Mouse (Mus musculus): ENCODE data around the gene Dnajc2.
A peak's percentile ranks its signal among the peaks of the same experiment; 100 is the strongest.

Dnajc2 gene

DNA sequence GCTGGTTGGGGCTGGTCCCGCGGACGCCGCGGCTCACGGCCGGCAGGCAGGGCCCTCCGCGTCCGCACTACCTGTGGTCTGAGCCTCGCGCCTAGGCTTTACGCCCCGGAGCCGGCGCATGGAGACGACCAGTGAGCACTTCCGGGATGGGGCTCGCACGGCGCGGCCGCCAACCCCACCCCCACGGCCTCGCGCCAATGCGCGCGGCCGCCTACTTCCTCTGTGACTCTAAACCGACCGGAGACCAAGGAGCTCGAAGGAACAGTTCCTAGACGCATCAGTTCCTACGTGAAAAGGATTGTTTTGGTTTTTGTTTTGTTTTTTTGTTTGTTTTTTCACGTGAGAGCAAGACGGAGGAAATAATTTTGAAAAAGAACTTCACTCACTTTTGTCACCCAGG is at the start of gene Dnajc2, which contains the start of gene Psmc2:
Dnajc2 (minus strand) TSS at position 199 of the 400 bp plus-strand sequence.
Psmc2 (plus strand) TSS at position 231 of the 400 bp plus-strand sequence.
- peak; percentile 93 for DNase-seq

GRCm38 (mm10) chr5:21831761-21832160 is 46.7 kb upstream of the Dnajc2 start:
- no peak for DNase-seq

GRCm38 (mm10) chr5:21828855-21829254 is 43.8 kb upstream of the Dnajc2 start:
- DNase-seq = no peak

GRCm38 (mm10) chr5:21827643-21828042 is 42.6 kb upstream of the Dnajc2 start:
- DNase-seq = no peak

- DNase-seq = no peak
These were observed 41.3 kb upstream of the Dnajc2 start for GRCm38 (mm10) chr5:21826370-21826769.

DNA sequence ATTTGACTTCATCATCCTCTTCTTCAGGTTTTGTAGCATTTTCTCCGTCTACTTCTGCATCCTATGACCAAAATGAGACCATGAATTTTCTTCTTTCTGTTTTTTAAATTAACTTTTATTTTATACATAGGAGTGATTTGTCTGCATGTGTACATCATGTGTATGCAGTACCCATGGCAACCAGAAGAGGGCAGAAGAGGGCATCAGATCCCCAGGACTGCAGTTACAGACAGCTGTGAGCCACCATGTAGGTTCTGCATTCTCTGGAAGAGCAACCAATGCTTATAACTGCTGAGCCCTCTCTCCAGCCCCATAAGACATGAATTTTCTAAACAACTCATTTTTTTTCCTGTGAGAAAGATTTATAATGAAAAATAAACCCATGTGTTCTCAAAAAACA is 28.9 kb upstream of the Dnajc2 start:
- no peak for DNase-seq

- DNase-seq = no peak
These were observed 25.9 kb upstream of the Dnajc2 start for GRCm38 (mm10) chr5:21810924-21811323.

- DNase-seq = no peak
These were observed 19.8 kb upstream of the Dnajc2 start for GRCm38 (mm10) chr5:21804837-21805236.

- no peak for DNase-seq
These were observed 18.7 kb upstream of the Dnajc2 start for GRCm38 (mm10) chr5:21803691-21804188.

DNA sequence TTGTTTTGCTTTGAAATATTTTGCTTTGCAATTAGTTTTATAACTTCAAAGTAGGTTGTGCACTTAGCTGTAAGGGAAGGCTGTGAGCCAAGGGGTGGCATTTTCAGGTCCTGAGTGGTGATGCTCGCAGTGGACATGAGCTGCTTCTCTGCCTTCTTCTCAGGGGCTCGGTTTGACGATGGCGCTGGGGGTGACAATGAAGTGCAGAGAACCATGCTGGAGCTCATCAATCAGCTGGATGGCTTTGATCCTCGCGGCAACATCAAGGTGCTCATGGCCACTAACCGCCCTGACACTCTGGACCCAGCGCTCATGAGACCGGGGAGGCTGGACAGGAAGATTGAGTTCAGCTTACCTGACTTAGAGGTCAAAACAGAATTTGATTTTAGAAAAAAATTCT is 17.9 kb upstream of the Dnajc2 start:
- DNase-seq = no peak

DNA sequence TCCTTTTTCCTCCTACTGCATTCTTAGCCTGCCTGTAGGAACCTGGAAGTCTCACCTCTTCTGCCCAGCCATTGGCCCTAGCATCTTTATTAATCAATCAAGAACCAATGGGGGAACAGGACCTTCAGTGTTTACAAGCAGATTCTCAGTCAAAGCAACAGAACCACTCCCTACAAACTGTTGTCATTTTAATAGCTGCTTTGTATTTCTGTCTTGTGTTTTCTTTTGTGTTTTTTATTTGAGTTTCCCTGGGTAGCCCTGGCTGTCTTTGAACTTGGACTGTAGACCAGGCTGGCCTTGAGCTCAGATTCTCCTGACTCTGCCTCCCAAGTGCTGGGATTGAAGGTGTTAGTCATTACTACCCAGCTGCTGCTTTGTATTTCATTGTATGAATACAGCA is 7.1 kb upstream of the Dnajc2 start:
- no peak for DNase-seq

DNA sequence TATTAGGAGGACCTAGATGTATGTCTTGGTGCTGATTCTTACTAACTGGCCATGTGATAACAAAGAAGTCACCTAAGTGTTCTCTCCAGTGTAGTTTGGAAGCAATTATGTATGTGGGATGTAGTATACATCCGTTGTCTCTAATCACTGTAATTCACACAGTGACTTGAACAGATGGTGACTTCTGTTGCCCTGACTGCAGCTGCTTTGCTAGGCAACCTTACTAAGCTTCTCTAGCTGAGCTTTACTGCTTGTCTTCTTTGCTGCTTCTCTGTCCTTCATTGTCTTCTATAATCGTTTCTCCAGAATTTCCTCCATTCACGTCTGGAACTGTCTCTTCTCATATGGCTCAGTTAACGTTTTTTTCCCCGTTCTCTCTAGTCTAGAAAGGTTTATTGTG is 4.0 kb upstream of the Dnajc2 start:
- no peak for DNase-seq

DNA sequence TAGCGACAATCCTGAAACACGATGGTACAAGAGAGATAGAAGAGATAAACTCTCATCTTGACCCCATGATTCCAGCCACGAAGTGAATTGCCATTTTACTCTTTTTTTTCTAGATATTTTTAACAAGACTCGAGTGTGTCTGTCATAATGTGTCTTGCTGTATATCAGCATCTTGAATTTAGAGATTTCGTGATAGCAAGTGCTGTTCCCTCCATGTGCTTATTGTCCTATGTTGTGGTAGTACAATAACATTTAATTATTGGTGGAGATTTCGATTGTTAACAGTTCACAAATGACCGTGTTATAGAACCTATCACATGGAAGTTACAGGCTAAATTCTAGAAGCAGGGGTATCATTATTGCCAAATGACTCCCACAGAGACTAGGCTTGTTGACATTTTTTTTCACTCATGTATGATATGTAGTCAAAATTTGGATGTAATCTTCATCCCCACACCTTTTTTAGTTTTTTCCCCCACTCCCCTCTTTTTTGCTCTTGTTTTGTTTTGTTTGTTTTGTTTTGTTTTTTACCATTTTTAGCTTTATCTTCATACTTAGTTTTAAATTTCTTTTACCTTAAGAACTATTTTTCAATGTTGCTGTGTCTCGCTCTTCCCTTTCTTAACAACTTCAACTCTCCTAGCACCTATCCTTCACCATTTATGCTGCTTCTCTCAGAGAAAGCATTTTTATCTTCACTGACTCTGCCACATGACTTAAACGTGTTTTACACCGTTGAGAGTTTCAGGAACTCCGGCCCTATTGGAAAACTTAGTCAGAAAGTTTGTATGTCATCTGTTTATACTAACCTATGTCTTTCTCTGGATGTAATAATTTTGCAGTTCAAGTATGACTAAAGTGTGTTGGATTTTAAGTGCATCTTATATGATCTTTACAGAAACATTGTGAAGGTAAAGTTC is 2.4 kb upstream of the Dnajc2 start:
- peak; percentile 24 for DNase-seq

DNA sequence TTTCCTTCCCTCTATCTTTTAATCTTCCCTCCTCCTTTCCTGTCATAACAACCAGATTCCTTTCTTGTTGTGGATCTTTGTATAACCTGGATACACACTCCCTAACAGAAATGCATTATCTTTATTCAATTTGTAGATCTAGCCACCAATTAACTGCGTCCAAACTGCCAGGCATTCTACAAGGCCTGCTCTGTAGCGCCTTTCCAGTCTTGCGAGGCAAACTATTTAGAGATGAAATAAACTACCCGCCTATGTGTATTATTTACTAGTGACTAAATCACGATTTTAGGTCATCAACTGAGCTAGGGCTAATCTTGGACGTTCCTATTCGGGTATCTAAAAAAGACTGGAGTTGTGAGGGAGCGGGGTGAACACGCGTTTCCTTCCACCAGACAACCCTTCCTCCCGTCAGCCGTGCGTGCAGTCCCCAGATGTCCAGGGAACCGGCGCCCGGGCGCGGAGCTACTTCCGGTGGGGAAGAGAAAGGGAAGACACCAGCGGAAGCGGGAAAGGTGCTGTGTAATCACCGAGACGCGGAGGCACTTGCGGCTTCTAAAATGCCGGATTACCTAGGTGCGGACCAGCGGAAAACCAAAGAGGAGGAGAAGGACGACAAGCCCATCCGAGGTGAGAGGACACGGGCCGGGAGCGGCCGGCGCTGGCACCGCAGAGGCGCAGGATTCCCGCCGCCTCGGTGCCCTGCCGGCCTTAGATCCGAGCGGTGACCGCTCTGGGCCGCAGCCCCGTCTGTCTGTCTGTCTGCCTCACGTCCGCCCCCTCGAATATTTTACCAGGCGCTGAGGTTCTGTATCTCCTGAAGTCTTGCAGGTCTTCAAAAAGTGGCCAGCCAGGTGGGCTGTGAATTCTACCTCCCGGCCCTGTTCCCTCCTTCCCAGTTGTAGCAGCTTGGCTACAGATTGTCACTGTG is 1.5 kb upstream of the Dnajc2 start:
- peak; percentile 92 for DNase-seq

DNA sequence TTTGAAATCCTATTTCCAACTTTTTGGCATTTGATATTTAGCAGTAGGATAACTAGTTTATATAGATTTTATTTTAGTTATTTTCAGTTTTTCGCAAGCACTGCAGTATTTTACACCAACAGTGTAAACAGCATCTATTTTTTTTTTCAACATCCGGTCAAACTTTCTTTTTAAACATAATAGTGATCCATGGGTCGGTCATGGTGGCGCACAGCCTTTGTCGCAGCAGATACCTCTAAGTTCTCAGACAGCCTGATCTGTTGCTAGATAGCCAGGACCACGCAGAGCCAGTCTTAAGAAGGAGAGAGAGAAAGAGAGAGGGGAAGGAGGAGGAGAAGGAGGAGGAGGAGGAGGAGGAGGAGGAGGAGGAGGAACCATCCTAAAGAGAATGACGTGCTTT is 725 bp upstream of the Dnajc2 start:
- DNase-seq = peak; percentile 23

GRCm38 (mm10) chr5:21784161-21785052 is 644 bp downstream of the Dnajc2 start:
- peak; percentile 31 for DNase-seq

DNA sequence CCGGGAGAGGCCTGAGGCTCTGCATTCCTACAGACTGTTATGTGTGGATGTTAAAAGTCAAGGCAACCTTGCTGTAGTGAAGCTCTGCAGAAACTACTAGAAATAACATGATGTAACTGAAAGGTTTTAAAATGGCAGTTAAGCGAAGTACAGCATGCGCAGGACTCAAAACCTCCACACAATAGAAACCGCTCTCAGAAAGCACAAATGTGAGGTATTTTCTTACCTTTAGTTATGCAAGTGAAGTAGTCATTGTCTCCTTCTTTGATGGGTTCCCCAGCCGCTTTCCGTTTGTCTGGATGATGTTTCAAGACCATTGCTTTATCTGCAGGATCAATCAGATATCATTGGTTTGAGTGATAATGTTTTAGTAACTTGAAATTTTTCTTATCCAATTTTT is 8.6 kb downstream of the Dnajc2 start:
- no peak for DNase-seq

- no peak for DNase-seq
These were observed 15.2 kb downstream of the Dnajc2 start for GRCm38 (mm10) chr5:21769841-21770240.

GRCm38 (mm10) chr5:21768506-21768905 is 16.5 kb downstream of the Dnajc2 start:
- DNase-seq = no peak

GRCm38 (mm10) chr5:21745966-21746365 is 39.1 kb downstream of the Dnajc2 start:
- DNase-seq = no peak

- DNase-seq = no peak
These were observed 40.4 kb downstream of the Dnajc2 start for GRCm38 (mm10) chr5:21744651-21745050.

GRCm38 (mm10) chr5:21743606-21744005 is 41.4 kb downstream of the Dnajc2 start:
- no peak for DNase-seq
